Mouse (Mus musculus) lung, embryonic 14.5 days (tissue): Measurements from ENCODE around the gene Nsl1. TPM values are rescaled to one million over a fixed set of nuclear protein-coding genes. Genes with fewer than 3 reads are reported as not detected.

Source experiments
- ATAC-seq: fragments of 200-750 bp; cut with Nextera tagmentation; 2 replicates; pipeline ENCODE4 v1.8.0; 2017; ENCODE audit warnings: mild to moderate bottlenecking, moderate TSS enrichment, moderate library complexity; ENCODE audit not compliant: insufficient read depth
- DNase-seq: peaks from one replicate; pipeline ENCODE4 v3.0.0-alpha.2; 2015
- H3K27ac ChIP-seq: fragments of 300-500 bp; sonication (generic); 2 replicates; pipeline ENCODE4 v1.5.1; 2014; ENCODE audit warnings: low read depth, mild to moderate bottlenecking, moderate library complexity
- H3K27me3 ChIP-seq: fragments of 300-500 bp; sonication (generic); 2 replicates; pipeline ENCODE4 v1.6.1; 2014; ENCODE audit warnings: low read length, control low read depth; ENCODE audit not compliant: insufficient read depth
- H3K36me3 ChIP-seq: fragments of 300-500 bp; sonication (generic); 2 replicates; pipeline ENCODE4 v1.6.1; 2014; ENCODE audit warnings: control low read depth; ENCODE audit not compliant: insufficient read depth
- H3K4me1 ChIP-seq: fragments of 300-500 bp; sonication (generic); 2 replicates; pipeline ENCODE4 v1.6.1; 2014; ENCODE audit warnings: antibody characterized with exemption, control low read depth; ENCODE audit not compliant: insufficient read depth
- H3K4me2 ChIP-seq: fragments of 300-500 bp; sonication (generic); 2 replicates; pipeline ENCODE4 v1.6.1; 2014; ENCODE audit warnings: mild to moderate bottlenecking
- H3K4me3 ChIP-seq: fragments of 300-500 bp; sonication (generic); 2 replicates; pipeline ENCODE4 v1.5.1; 2014; ENCODE audit warnings: low read depth, low read length
- H3K9ac ChIP-seq: fragments of 300-500 bp; sonication (generic); 2 replicates; pipeline ENCODE4 v1.6.1; 2014
- H3K9me3 ChIP-seq: fragments of 300-500 bp; sonication (generic); 2 replicates; pipeline ENCODE4 v1.6.1; 2016; ENCODE audit warnings: low read depth, low read length, control low read depth
- CTCF ChIP-seq: IDR thresholded peaks from 2 replicates; pipeline ENCODE4 v1.5.1; 2016; ENCODE audit warnings: antibody characterized with exemption, low read depth
- WGBS: fragments of 180-500 bp; shearing (Covaris S2); extraction: QIAGEN DNeasy Blood & Tissue Kit; methylation state at CpG from one replicate; pipeline ENCODE4 v1.1.7; 2014; 5-methylcytosine and 5-hydroxymethylcytosine counted together
- polyA plus RNA-seq: library from polyadenylated mRNA; unstranded; fragments of >200 nt; fragmentation: Nextera tagmentation; extraction: Ambion mirVana; gene quantifications from 2 replicates; pipeline ENCODE4 v1.2.1, GENCODE M21; 2014

Gene Nsl1
- polyA plus RNA-seq, 1 experiment from 2014 or later, result 30.1 TPM

DNA sequence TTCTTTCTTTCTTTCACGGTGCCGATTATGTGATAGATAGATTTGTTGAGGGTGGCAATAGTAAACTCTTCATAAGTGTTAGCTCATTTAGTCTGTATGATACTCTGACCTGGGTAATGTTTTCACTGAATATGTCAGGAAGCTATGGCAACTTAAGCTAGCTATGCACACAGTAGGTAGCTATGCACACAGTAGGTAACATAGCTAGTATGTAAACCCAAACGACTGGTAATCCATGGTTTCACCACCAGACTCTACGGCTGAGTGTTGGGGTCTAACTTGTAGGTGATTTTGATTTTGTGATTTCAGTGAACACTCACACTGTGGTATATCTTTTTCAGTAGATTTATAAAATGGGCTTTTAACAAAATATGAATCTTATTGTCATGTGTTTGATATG, 24.8 kb upstream of the Nsl1 start:
- DNase-seq (no peak), ATAC-seq (no peak)
- Histone ChIP-seq H3K4me2 (no peak overlapping the region), H3K9ac (no peak overlapping the region), H3K9me3 (no peaks in the 10 kb centered on the region), H3K36me3 (no peaks in the 10 kb centered on the region), H3K27ac (no peak overlapping the region), H3K4me3 (no peak overlapping the region), H3K27me3 (no peaks in the 10 kb centered on the region), H3K4me1 (no peaks in the 10 kb centered on the region)
- TF ChIP-seq CTCF, result no peak
- 86% methylated on average over 4 of the region's 4 CpGs for WGBS

DNA sequence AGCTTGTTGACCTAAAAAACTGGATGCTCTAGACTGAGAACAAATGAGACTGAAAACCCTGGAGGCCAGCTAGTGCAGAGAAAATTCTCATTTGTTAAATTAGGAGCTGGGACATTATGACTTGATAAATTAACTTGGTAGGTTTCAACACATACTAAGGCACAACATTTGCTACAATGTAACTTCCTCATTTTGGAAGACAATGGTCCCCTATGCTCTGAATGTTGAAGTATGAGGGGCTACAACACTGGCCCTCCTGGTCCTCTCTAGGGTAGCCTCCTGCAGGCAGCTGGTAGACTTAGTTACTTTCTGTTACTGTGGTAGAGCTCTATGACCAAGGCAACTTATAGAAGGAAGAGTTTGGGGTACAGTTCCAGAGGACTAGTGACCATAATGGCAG, 21.5 kb upstream of the Nsl1 start:
- Histone ChIP-seq H3K27me3 (no peaks in the 10 kb centered on the region), H3K4me1 (no peaks in the 10 kb centered on the region), H3K27ac (no peak overlapping the region), H3K4me2 (no peak overlapping the region), H3K36me3 (no peaks in the 10 kb centered on the region), H3K9me3 (no peaks in the 10 kb centered on the region), H3K4me3 (no peak overlapping the region), H3K9ac (no peak overlapping the region)
- no peak for TF ChIP-seq CTCF
- no peak for ATAC-seq
- no peak for DNase-seq

DNA sequence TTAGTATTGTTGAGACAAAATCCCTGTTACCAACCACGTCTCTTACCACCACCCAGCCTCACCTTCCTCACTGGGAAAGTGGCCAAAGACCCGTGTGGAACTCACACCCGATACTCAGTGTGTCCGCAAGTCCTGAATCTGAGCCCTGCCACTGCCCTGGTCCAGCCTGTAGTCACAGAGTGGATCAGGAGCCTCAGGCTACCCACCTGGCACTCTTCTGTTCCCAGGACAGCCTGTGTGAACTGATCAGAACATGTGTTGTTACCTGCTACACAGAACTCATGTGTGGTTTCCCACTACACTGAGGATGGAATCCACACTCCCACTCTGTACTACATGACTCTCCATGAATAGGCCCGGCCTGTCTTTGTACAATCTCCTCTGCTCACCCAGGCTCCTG, 20.7 kb upstream of the Nsl1 start:
- Histone ChIP-seq H3K27ac (no peak overlapping the region), H3K4me1 (no peaks in the 10 kb centered on the region), H3K9me3 (no peaks in the 10 kb centered on the region), H3K4me2 (no peak overlapping the region), H3K9ac (no peak overlapping the region), H3K27me3 (no peaks in the 10 kb centered on the region), H3K36me3 (no peaks in the 10 kb centered on the region), H3K4me3 (no peak overlapping the region)
- WGBS, result 74% methylated on average over 5 of the region's 5 CpGs
- no peak for TF ChIP-seq CTCF
- DNase-seq, result no peak
- no peak for ATAC-seq

DNA sequence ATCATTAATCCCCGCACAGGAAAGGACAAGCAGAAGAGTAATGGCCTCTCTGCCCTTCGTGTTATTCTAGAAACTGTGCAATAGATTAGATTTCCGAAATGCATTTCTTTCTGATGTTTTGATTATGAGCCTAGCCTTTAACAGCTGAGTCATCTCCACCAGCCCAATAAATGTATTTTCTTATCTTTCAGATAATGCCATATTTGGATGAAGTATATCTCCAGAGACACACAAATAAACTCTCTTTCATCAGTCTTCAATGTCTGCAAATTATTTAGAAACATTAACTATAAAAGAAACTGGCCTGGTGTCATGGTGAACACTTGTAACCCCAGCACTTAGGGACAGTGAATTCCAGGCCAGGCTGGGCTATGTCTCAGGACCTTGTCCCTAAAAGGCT, 20.1 kb upstream of the Nsl1 start:
- Histone ChIP-seq H3K4me2 (no peak overlapping the region), H3K27me3 (no peaks in the 10 kb centered on the region), H3K9ac (no peak overlapping the region), H3K9me3 (no peaks in the 10 kb centered on the region), H3K4me1 (no peaks in the 10 kb centered on the region), H3K36me3 (no peaks in the 10 kb centered on the region), H3K27ac (no peak overlapping the region), H3K4me3 (no peak overlapping the region)
- no peak for TF ChIP-seq CTCF
- ATAC-seq (no peak), DNase-seq (no peak)
- 27% methylated on average over 3 of the region's 3 CpGs for WGBS

DNA sequence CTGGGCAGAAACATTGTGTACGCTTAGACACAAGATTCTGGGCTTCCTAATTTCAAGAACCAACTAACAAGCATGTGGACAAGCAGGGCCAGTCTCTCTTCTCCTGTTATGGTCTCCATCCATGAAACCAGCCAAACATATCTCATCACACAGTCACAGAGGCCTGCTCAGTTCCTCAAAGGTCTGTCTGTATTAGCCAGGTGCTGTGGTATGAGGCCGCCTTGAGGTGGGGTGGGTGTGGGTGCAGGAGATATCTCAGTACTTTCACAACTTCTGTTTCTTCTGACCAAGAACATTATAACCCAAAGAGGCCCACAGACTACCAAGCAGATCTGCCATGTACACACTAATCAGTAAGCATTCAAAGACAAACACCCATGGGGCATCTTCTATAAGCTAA, 17.5 kb upstream of the Nsl1 start:
- WGBS, result 89% methylated on average over 2 of the region's 2 CpGs
- Histone ChIP-seq H3K27me3 (no peaks in the 10 kb centered on the region), H3K27ac (no peak overlapping the region), H3K4me2 (no peak overlapping the region), H3K9ac (no peak overlapping the region), H3K36me3 (no peaks in the 10 kb centered on the region), H3K4me3 (no peak overlapping the region), H3K4me1 (no peaks in the 10 kb centered on the region), H3K9me3 (no peaks in the 10 kb centered on the region)
- DNase-seq (no peak), ATAC-seq (no peak)
- TF ChIP-seq CTCF, result no peak

DNA sequence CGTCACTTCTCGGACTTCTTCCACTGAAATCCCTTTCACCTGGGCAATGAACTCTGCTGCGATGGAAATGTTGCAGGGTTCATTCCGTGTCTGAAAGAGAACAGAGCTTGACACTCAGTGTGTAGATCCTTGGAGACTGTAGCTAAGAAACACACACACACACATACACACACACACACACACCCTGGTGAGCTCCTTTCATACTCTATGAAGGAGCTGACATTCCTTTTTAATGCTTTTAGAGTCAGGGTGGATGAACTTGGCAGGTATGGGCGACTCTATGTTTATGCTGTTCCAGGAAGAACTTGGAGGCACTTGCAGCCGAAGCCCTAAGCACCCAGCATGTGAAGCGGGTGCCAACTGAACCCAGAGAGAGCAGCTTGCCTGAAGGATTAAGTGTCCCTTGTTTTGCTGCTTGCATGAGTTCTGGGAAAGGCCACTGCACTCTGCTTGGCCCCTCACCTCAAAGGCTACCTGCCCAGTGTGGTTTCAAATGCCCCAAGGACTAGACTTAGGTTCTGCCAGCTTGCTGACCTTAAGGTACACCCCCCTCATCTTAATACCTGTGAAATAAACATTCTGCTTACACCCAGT, 16.5 kb upstream of the Nsl1 start:
- H3K4me3 ChIP-seq, result no peak overlapping the region
- TF ChIP-seq CTCF, result no peak

DNA sequence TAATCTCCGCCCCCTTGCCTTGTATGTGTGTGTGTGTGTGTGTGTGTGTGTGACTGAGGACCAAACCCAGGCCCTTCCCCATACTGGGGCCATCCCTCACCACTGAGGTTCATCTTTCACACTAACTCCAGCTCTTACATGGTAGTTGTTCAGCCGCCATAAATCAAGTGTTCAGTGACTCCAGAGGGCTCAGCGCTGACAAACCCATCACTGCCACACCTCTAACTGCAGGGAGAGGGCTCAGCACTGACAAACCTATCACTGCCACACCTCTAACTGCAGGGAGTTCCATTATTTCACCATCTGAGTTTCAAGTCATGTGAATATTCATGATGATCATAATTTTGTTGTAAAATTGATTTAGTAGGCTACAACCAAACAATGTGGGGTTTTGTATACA, 9.3 kb upstream of the Nsl1 start:
- Histone ChIP-seq H3K9me3 (no peaks in the 10 kb centered on the region), H3K9ac (no peak overlapping the region), H3K27me3 (no peaks in the 10 kb centered on the region), H3K36me3 (peaks cover 5% of the 10 kb centered on the region; the same call in 1 of the 2 replicates), H3K4me2 (no peak overlapping the region), H3K4me3 (no peak overlapping the region), H3K27ac (no peak overlapping the region), H3K4me1 (no peaks in the 10 kb centered on the region)
- ATAC-seq (no peak), DNase-seq (no peak)
- 52% methylated on average over 3 of the region's 3 CpGs for WGBS
- TF ChIP-seq CTCF, result no peak

More for the DNA sequence above, 16.5 kb upstream of the Nsl1 start:
- Histone ChIP-seq H3K9me3 (no peaks in the 10 kb centered on the region), H3K36me3 (no peaks in the 10 kb centered on the region), H3K4me2 (no peak overlapping the region), H3K27me3 (no peaks in the 10 kb centered on the region), H3K9ac (no peak overlapping the region), H3K27ac (no peak overlapping the region), H3K4me1 (no peaks in the 10 kb centered on the region)
- ATAC-seq (no peak), DNase-seq (no peak)
- WGBS, result 72% methylated on average over 7 of the region's 7 CpGs
